Mouse (Mus musculus): ENCODE measurements at regions not wholly inside any gene's neighbourhood (a gene's known extent, or its start where the extent isn't known, plus 50 kb on each side); places are given as distances from the start of the nearest gene placed in this dataset.

- TF ChIP-seq CTCF (IDR thresholded peaks at IDR 0.05) (no peak), EP300 (IDR thresholded peaks at IDR 0.05) (no peak)
Measured at GRCm38 (mm10) chr12:25938856-25939255, 476.2 kb downstream of the Rnf144a start.

All from lung, postnatal 0 days (tissue).